Mouse (Mus musculus): ENCODE measurements around the gene 2410131K14Rik.
A peak's percentile ranks its signal among the peaks of the same experiment; 100 is the strongest.

The 2410131K14Rik gene

GRCm38 (mm10) chr5:118244606-118245443 lies at the start of gene 2410131K14Rik, which contains the start of gene Rnft2:
Gene 2410131K14Rik (plus strand): TSS chr5:118245227.
Gene Rnft2 (minus strand): TSS chr5:118245116.
- DNase-seq, result peak; percentile 96

- no peak for DNase-seq
These were observed 47.6 kb upstream of the 2410131K14Rik start for GRCm38 (mm10) chr5:118197421-118197820.

DNA sequence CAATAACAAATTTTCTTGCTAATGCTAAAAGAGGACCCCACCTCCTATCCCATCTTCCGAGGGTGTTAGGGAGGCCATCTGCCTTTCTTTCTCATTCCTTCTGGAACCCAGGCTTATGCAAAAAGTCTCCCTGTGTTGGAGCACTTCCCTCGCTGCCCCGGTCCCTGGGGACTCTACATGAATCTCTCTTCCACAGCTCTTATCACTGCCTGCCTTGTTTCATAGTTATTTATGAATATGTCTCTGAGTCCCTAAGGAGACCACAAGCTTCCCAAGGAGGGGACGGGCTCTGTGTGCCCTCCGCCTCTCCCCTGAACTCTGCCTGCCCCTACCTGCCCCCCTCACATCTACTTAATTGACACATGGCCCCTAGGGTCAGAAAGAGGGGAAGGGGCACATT lies 45.4 kb upstream of the 2410131K14Rik start:
- no peak for DNase-seq

- DNase-seq, result no peak
These were observed 40.2 kb upstream of the 2410131K14Rik start for GRCm38 (mm10) chr5:118204675-118205440.

GRCm38 (mm10) chr5:118205852-118206251 lies 39.2 kb upstream of the 2410131K14Rik start:
- no peak for DNase-seq

DNA sequence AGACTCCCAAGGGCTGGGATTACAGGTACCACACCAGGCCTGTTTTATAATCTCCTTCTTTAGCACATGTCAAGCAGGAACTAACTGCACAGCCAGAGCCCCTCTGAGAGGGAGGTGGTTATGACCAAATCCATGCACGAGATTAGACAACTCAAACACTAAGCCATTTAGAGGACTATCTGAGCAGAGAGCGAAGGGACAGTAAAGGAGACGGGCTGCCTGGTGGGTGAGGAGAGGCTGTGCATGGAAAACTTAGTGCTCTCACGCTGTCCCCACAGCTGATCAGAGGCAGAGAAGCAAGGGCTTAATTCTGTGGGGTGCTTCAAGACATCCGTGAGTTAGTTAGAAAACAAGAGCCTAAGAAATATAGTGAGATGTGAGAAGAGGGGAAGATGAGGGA lies 31.0 kb upstream of the 2410131K14Rik start:
- no peak for DNase-seq

DNA sequence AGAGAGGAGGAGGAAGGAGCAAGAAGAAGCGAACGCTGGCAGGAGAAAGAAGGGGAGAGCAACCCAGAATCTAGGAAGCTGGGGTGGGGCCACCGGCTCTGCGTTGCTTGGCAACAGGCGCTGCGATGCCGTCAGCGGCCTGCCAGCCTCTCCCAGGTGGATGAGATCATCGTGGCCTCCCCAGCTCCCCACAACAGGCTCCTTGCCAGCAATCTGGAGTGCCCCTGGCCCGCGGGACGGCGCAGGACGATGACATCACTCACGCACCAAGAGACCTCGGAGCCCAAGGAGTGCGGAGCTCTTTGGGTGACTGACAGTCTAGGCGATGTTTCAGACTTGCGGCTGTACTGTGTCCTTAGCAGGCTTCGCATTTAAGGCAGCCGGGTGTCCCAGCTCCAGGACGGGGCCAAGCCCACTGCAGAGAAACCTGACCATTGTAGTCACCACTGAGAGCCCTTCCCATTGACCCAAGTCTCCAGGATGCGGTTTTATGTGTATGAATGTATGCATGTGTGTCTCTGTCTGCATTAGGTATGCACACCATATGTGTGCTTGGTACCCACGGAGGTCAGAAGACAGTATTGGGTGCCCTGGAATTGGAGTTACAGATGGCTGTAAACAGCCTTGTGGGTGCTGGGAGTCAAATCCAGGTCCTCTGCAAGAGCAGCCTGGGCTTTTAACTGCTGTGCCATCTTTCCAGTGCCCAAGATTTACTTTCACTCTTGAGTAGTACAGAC lies 30.4 kb upstream of the 2410131K14Rik start:
- peak; percentile 30 for DNase-seq

DNA sequence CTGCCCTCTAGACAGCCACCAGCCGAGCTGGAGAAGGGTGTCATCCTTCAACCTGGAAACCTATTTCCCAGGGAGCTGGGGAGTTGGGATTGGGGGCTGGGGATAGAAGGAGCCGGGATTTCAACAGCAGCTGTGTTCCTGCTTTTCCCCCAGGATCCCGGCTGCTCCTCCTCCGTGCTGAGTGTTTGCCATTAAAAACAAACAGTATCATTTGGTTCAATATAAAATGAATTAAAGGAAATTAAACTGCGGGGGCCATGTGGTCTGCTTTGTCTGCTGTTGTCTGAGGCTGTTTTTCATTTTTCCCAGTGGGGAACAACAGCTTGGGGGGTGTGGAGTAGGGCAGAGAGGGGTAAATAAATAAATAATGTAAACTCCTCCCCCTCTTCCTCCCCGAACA lies 27.6 kb upstream of the 2410131K14Rik start:
- no peak for DNase-seq

DNA sequence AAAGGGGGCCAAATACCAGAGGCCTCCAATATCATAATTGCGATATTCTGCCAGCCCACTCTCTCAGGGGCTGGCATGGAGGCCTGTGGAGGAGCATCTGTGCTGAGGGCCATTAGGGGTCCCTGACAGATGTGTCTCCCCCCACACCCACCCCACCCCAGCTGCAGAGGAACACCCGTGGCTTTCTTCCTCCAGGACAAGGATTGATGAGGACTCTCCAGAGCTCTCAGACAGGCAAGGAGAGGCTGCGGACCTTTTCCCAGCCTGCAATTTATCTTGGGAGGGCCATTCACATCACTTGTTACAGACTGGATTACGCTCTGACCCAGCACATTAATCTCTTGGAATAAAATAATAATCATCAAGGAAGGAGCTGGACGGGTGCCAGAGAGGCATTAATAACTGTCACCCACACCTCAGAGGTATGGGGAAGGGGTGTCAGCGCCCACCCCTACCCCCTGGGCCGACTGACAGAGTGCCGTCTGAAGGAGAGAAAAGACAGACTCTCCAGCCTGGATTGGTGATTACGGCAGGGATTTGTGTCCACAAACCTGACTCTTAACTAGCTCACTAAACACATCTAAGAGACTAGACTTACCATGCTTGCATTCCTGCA lies 21.8 kb upstream of the 2410131K14Rik start:
- DNase-seq, result no peak

DNA sequence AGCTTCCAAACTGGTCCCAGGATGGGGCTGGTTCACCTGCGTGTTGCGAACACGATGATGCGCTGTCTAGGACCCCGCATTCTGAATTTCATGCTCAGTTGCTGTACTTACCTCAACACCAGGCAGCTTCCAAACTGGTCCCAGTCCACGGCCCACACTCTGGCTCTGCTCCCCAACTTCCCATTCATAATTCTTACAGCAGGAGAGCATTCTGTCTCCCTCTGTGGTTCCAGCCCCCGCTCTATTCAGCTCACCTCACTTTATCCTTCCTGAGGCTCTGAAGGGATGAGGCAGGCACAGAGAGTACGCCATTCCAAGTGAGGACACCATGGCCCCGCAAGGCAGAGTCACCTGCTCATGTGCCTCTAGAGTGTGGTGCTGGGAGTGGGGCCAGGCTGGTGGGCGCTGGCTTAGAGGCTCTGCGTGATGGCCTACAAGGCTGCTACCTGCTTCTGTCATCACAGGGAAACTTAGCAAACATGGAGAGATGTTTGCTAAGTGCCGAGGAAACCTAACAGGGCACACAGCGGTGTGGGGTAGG lies 14.9 kb upstream of the 2410131K14Rik start:
- no peak for DNase-seq

DNA sequence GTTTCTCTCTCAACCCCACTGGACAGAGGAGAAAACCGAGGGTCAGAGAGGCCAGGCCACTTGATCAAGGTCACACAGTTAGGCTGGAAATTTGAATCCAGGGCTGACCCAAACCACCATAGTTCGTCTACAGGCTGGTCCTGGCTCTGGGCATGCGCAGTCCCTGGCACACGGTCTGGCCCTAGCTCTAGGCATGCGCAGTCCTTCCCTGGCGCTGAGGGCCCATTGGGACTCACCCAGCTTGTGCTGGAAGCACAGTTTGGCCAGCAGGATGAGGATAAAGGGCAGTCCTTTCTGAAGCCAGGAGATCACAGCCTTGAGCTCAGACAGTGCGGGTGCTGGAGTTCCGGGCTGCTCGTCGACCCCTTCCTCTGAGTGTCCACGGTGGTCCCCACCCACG lies 8.1 kb upstream of the 2410131K14Rik start:
- DNase-seq, result no peak

- no peak for DNase-seq
These were observed 5.4 kb upstream of the 2410131K14Rik start for GRCm38 (mm10) chr5:118239671-118240070.

DNA sequence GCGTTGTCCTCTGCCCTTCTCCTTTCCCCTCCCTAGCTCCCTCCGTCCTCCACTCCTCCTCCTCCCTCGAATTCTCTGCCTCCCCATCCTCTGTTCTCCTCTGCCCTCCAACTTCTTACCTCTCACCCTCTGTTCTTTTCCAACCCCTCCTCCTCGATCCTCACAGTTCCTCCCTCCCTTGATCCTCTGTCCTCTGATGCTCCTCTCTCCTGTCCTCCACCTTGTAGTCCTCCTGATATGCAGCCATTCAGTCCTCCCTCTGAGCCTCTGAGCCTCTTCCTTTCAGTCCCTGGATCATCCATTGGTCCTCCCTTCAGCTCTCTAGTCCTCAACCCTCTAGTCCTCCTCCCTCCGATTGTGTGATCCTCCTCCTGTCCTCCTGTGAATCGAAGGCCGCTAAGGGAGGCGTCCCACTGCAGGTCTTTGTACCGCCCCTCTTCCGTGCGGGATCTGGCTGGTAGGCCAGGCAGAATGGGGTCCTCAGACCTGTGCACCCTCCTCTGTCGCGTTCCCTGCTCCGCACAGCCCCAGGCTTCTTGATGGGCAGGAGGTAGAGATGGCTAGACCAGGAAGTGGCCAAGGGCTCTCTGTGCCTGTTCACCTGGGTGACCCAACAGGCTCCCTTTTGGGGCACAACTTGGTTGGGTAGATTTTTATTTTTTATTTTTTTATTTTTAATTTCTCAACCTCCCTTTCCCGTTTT lies 730 bp downstream of the 2410131K14Rik start:
- DNase-seq, result no peak

DNA sequence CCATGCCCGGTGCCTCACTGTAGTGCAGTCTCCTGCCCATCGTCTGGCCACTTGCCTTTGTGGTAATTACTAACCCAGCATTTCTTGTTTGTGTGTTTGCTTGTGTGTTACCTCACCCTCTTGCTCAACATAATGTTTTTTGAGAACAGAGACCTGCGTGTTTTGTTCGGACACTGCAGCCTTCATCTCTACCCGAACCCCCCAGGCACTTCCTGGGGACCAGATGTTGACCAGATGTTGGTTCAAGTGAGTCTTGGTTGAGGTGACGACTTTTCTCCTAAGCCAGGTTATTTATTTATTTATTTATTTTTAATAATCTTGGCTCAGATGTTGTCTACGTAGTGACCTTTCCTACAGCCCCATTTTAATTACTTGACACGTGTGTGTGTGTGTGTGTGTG lies 2.4 kb downstream of the 2410131K14Rik start:
- no peak for DNase-seq

GRCm38 (mm10) chr5:118250987-118251386 lies 6.0 kb downstream of the 2410131K14Rik start:
- no peak for DNase-seq

DNA sequence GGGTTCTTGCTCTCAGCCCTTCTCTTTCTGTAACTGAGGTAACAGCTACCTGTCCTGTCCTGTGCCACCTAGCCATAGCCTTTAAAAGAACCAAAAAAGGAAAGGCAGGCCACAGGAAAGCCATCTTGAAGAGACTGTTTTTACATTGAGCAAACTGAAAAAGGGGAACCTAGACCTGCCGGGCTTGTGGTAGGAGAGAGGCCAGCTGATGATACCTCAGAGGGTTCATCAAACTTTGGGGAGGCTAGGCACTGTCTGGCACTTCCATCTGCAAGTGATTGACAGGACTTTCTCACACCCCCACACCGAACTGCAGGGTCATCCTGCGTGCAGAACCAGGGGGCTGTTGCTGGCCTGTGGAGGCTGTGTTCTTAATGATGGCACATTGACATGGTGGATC lies 8.5 kb downstream of the 2410131K14Rik start:
- no peak for DNase-seq

DNA sequence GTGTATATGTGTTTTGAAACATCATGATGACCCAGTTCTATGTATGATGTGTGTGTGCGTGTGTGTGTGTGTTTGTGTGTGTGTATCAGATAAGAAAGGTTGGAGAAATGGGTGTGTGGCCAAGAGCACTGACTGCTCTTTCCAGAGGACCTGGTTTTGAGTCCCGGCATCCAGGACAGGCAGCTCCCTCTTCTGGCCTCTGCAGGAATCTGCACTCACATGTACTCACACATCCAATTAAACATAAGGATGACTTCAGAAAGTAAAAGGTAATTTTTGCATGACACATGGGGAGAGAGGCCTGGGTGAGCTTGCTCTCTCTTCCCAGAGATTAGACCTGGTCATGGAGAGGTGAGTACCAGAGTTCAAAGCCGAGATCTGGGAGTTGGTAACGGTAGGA lies 12.0 kb downstream of the 2410131K14Rik start:
- no peak for DNase-seq

DNA sequence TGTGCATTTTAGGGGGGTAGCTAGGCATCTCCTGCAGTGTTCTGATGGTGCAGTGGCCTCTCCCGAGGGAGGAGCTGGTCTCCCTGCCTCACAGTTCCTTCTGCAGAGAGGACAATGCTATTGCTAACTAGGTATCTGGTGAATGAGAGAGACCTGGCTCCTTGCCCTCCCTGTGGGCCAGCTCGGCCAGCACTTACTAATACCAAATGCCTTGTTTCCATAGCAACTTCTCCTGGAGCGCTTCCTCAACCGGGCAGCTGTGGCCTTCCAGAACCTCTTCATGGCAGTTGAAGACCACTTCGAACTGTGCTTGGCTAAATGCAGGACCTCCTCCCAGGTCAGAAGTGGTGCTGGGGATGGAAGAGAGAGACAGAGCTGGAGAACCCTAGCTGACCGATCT lies 14.1 kb downstream of the 2410131K14Rik start:
- DNase-seq, result no peak

DNA sequence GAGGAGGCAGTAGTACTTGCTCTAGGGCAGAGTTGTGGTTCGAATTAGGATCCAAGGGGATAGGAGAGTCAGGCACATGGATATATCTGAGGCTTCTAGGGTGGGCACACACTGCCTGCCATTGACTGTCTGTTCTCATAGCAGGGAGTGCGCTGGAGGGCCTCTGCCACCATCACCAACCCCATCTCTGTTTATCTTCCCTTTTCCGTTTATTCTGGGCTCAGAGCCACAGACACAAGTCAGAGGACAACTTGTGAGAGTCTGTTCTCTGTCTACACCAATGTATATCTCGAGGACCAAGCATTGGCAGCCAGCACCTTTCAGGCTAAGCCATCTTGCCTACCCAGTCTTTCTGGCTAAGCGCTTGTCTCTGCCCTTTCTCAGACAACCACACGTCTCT lies 14.6 kb downstream of the 2410131K14Rik start:
- no peak for DNase-seq

DNA sequence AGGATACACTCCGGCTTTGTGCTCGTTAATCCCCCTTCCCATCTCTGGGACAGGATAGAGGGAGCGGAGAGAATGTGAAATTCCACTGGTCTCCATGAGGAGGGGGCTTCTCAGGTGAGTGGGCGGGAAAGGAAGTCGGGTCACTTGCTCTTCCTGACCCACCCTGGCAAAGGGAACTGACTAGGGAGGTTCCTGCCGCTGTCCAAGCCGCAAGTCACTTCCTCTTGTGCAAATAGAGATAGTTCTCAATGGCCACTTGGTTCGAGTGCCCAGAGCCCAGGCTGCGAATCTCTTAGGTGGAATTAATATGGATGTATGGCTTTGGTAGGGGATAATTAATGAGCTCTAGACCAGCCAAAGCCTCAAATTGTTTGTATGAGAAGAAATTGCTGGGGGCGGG lies 15.0 kb downstream of the 2410131K14Rik start:
- DNase-seq, result no peak

- DNase-seq, result no peak
These were observed 15.6 kb downstream of the 2410131K14Rik start for GRCm38 (mm10) chr5:118260642-118261041.

DNA sequence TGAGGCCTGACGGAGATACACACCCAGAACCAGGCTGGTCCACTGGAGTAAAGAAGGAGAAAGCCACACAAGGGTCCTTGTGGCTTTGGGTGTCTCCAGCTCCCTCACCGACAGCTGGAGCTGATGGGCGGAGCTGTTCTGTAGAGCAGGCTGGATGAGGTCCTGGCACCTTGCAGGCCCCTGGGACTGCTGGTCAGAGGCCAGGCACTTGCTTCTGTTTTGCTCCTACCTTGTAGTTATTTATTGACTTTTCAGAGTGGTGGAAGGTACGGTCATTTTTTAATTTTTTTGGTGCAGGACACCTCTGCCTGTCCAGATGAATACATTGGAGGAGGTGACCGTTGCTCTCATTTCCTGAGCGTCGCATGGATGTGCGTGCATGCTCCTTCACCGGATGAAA lies 16.2 kb downstream of the 2410131K14Rik start:
- DNase-seq, result no peak
